Mouse (Mus musculus): ENCODE data around the gene ccdc198.
"Not testable (repeated sequence)": the region's sequence is repeated elsewhere in the genome, so short reads cannot be mapped to it uniquely, and the experiment has no call there.

Gene ccdc198

DNA sequence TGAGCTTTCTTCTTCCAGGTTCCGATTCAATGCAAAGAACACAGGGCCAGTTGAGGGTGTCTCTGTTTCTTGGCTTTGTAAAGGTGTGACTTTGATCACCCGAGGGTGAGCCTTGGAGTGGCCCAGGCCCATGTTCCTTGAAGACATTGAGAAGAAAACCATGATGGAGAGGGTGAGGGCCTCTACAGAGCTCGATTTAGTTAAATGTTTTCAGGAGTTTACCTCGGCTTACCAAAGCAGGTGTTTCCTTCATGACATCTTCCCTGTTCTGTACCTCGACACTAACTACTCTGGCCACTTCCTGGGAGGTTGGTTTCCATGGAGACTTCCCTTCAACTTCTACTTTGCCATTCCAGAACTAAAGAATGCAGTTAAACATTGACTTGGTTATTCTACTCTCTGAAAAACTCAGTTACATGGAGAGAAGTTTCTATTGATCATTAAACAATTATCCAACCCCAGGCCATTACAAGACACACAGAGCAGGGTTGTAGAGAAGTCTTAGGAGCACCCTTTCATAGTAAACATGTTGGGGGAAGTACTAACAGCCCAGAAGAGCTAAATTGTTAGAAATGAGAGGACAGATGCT is at the start of gene ccdc198:
Gene ccdc198 (minus strand): TSS at position 349 of the 589 bp plus-strand sequence.
- DNase-seq (ENCODE audit: low spot score in 2 of 2), result no peak

DNA sequence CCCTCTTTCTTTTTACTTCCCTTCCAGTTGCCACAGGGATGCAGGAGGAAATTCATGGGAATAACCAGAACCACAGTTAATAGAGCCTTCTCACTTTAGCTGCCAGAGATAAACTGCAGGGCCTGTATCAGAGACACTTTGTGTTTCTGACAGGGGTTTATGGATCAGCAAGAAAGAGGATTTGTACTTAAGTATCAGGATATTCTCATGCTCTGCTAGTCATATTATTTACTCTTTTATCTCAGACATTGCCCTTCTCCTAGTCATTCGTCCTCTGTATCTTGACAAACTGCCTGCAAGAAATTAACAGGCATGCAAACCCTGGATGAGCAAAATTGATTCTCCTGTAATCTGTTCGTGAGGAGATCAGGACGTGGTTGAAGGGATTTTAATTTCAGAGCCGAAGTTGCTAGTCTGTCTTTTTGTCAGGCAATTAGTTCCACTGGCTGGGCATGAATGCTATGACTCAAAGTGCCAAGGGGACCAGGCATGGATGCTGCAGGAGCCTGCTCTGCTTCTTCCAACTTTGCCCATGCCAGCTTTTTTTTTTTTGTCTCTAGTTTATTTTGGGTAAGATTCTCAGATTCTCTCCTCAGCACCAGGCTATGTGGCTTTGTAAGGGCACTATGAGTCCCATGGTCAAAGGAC is 48.7 kb upstream of the ccdc198 start:
- DNase-seq (ENCODE audit: low spot score in 2 of 2), result no peak

DNA sequence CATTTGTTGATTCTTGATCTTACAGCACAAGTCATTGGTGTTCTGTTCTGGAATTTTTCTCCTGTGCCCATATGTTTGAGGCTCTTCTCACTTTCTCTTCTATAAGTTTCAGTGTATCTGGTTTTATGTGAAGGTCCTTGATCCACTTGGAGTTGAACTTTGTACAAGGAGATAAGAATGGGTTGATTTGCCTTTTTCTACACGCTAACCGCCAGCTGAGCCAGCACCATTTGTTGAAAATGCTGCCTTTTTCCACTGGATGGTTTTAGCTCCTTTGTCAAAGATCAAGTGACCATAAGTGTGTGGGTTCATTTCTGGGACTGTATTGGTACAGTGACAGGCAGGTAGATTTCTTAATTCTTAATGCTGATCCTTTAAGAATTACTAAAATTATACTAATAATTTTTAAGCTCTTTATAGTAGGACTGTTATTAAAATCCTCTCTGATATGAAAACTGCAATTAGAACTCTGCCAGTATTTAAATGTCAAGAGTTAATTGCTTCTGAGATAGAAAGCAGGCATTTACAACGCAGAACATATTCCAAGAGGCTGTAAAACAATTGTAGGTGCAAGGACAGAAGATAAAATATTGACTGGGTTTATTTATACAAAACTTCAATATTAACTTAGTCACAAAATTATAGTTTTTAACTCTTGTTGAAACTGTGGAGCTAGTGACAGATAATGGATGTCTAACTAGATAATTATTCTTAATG is 44.9 kb upstream of the ccdc198 start:
- no peak for DNase-seq (ENCODE audit: low spot score in 2 of 2)

DNA sequence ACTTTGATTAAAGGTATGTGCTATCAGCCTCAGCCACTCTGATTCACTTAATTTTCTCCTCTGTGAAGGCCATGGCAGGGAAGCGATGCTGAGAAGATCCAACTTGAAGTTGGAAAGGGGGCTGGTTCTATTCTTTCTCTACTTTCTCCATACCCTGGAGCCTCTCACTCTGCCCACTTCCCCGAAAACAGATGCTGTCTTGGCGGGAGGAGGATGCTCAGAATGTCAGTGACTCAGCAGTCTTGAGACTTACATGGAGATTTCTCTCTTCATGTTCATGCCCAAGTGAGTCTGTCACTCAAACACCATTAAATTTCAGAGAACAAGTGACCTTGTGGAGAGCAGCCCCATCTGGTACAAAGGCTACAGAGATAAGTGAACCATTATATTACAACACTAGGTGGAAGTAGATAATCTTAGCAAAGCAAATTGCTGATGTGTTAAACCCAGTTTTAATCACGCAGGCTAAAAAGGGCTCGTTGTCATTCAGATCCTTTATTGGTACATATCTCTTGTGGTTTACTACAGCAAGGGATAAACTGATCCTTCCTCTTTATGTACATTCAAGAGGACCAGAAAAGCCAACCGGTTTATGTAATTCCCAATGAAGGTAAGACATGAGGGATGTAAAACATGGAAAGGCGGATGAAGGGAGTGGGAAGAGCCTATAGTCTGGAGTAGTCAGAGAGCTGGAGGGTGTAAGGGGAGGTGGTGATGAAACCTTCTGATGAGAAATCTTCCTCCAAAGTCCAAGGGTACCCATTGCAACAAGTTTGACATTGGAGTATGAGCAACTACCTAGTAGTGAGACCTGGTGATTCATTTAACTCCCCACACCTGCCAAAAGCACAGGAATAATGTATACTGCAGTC is 38.7 kb upstream of the ccdc198 start:
- no peak for DNase-seq (ENCODE audit: low spot score in 2 of 2)

DNA sequence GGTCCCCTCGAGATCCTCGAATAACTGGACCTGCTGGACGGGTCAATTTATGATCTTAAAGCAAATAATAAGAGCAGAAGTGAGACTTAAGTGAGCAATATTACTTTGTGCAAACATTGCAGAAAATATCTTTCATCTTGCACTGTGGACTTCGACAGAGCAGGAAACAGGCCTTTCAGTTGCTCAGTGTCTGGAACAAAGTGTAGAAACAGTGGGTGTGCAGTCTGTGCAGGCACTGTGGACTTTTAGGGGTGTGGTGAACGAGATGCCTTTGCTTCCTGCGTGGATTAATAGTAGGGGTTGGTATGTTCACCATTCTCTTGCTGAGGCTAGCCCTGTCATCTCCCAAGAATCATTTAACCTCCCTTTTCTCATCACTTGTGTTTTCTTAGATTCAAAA is 33.6 kb upstream of the ccdc198 start:
- DNase-seq (ENCODE audit: low spot score in 2 of 2), result no peak

DNA sequence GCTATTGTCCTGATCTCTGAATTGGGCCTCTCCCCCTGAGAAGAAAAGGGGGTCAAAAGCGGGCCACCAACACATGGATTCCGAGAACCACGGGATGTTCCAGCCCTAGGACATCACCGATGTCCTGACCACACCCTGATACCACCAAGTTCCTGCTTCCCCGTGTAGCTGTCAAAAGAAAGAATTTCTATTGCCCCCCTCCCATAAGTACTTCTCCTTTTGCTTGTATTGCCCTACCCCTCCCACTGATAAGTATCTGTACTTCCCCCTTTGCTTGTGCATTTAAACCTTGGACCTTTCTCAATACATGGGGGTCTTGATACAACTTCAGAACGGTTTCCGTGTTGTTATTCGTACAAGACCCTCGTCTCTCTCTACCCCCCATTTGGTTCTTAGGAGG is 33.2 kb upstream of the ccdc198 start:
- not testable (repeated sequence) for DNase-seq (ENCODE audit: low spot score in 2 of 2)

DNA sequence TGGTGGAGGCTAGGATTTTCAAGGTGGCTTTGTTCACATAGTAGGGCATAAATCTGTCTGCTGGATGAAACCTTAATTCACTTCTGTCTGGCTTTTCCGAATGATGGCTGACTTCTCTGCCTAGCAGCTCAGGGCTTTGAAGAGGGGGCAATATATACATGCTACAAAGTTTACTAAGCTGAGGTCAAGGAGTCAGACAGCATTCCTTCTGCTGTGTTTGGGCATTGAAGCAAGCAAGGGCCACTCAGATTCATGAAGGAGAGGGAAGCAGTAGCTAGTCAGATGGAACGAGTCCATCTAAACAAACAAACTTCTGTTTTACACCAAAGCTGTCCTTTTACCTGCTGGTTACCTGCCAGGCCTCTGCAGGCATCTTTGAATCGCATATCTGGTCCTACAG is 32.4 kb upstream of the ccdc198 start:
- no peak for DNase-seq (ENCODE audit: low spot score in 2 of 2)

DNA sequence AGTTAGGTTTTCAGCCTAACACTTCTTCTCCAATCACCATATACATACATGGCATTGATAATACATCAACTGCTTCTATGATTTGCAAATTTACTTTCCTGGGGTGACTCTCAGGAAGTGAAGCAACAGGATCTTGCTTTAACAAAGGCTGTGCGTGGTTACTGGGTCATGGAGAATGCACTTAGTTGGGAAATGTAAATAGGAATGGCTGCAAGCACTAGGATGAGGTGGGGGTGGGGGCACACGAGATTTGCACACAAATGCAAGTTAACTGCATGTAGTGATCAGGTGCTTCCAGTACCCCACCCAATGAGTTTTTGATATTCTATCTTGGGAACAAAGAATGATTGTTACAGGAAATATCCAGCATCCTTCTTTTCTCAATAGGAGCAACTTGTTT is 30.1 kb upstream of the ccdc198 start:
- DNase-seq (ENCODE audit: low spot score in 2 of 2), result no peak

DNA sequence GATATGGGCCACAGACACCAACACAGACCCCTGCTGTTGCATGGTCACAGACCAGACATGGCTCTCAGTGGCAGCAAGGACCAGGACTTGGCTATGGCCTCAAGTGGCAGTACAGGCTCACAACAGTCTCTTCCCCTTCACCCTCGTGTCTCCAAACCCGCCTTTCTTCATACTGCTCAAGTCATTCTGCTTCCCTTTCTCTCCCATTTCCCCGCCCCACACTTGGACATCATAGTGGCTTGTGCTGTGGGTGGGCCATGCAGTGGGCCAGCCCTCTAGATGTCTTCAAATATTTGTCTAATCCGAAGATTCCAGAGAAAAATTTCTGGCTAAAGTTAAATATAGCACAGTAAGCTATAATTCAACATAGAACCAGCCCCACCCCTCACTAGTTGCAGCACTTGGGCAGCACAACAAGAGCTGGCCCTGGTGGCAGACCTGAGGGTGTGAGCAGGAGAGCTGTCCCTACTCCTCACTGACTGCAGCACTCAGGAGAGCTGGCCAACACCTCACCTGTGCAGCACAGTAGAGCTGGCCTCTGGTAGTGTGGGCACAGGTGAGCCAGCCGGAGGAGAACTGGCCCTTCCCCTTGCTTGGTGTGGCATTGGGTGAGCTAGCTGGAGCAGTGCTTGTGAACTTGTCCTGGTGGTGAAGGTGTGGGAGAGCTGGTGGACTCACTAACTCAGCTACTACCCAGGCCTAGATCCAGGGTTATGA is 20.2 kb upstream of the ccdc198 start:
- no peak for DNase-seq (ENCODE audit: low spot score in 2 of 2)

DNA sequence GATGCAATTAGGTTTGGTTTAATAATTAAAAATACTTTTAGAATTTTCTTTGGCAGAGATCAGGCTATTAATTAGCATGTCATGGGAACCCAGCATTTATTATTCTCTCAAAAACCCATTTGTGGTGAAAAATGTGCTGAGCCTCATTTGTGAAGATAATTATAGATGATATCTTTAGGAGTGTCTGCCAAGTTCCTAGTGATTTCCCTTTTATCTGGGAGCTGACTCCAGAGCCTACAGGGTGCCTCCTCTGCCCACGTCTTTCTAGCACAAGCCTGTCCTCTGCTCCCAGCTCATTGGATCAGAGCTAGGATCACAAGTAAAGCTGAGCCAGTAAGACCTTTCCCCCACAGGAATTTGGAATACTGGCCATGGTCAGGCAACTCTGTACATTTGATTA is 3.8 kb downstream of the ccdc198 start:
- no peak for DNase-seq (ENCODE audit: low spot score in 2 of 2)

DNA sequence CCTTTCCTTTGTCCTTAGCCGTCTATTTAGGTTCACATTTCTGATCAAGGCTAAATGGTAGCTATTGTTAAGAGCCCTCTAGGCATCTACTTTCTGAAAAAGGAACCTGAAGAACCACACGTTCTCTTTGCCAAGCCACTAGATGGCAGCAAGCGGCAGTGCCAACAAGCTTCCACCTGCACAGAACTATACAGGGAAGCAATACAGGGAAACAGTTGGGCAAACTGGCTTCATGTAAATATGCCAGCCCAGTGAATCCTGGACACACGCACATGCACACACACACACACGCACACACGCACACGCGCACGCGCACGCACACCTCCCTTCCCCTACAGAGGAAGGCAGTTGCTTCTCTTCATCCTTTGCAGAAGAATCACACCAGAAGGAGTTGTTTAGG is 7.1 kb downstream of the ccdc198 start:
- peak in 1 of 2 experiments; percentile 23 for DNase-seq (ENCODE audit: low spot score in 2 of 2)

DNA sequence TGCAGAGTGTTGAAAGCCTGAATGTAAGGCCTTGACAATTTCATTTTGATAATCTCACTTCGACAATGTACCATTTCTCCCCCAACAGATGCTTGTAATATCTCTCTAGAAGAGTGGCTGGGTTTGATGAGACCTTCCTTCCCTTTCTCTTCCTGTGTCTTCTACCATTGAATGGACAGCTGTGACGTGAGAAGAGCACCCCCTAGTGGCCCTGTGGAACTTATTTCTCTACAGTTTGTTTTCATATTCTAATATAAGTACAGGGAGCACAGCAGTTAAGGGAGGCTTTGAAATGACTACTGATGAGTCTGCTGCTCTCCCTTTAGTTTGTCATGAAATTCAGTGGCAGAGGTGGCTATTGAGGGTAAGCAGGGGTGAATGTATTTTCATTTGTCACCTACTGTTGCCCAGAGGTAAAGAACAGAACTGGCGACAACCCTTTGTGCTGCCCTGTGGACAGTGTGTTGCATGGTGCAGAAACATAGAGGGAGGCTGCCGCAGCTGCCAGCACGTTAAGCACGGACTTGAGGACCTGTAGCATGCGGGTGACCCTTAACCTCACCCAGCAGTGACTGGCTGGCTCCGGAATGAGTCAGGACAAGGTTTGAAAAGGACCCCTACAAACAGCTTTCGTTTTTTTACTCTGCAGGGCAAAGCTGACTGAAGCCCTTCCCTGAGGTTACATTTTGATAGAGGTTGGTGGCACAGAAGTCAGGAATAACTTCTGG is 10.3 kb downstream of the ccdc198 start:
- no peak for DNase-seq (ENCODE audit: low spot score in 2 of 2)

DNA sequence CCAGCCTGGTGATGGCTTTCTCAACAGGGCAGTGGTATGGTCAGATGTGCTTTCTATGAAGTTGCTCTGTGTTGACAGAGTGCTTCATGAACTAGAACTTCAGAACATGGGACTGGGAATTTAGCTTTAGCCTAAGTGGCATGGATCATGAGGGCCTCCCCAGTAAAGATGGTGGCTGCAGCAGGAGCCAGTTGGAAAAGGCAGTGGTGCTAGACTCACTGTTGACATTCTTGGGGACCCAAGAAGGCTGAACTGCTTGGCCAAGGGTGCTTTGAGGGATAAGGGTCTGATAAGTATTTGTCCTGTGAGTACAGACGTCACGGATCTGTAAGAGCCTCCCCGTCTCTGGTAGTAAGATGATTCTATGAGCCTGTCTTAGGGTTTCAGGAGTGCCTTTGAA is 13.4 kb downstream of the ccdc198 start:
- DNase-seq (ENCODE audit: low spot score in 2 of 2), result no peak

DNA sequence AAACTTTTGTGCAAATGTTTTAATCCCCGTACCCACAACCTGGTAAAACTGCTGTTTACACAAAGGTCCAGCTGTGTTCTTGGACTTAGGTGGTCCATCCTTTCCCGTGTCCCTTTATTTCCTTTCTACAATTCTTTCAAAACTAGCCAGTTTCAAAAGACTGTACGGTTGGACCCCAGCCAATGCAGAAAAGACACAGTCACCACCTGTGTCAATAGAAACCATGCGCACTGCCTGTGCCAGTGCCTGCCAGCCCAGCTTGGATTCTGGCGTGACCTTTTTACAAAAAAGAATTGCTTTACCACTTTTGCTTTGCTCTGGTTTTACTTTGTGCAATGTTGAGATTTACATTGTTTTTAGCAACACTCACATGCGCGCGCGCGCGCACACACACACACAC is 18.3 kb downstream of the ccdc198 start:
- no peak for DNase-seq (ENCODE audit: low spot score in 2 of 2)

DNA sequence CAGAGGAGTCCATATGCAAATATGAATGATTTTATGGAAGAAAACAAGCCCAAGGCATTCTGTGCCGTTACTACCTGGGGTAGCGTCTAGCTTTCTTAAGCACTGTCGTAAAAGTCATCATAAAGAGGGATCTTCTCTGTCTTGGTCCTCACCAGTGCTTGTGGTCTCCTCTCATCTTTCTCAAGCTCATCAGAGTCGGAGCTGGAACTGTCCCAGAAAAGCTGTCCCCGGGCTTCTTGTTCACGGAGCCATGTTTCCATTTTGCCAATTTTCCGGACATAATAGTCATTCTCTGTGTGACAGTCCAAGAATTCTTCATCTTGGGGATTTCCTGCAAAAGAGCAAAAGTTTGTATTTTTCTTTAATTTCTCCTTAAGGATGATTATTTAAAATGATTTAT is 18.8 kb downstream of the ccdc198 start:
- no peak for DNase-seq (ENCODE audit: low spot score in 2 of 2)

DNA sequence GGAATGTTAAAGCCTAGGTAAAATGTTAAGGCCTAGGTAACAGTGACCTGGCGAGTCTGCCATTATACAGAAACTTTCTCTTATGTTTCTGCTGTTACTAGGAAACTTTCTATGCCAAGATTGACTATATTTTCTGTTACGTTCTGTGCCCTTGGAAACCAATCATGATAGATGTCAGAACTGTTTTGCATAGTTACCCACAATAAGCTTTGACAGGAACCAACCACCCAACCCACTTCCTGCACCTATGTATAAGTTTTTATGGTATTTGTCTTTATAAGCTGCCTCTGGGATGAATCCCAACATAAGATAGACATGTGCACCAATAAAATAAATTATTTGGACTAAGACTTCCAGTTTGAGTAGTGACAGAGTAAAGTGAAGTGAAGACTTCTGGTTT is 23.5 kb downstream of the ccdc198 start:
- no peak for DNase-seq (ENCODE audit: low spot score in 2 of 2)

DNA sequence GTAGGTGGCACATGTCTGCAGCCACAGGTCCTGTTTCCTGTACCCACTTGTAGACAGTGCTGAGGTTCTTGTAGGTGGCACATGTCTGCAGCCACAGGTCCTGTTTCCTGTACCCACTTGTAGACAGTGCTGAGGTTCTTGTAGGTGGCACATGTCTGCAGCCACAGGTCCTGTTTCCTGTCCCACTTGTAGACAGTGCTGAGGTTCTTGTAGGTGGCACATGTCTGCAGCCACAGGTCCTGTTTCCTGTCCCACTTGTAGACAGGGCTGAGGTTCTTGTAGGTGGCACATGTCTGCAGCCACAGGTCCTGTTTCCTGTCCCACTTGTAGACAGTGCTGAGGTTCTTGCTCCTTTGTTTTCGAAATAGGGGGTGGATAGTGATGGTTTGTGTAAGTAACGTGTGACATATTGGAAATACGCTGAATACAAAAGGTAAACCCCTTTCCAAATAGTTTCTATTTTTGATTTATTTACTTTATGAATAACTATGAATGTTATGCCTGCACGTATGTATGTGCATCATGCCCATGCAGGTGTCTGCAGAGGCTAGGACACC is 25.7 kb downstream of the ccdc198 start:
- not testable (repeated sequence) for DNase-seq (ENCODE audit: low spot score in 2 of 2)

DNA sequence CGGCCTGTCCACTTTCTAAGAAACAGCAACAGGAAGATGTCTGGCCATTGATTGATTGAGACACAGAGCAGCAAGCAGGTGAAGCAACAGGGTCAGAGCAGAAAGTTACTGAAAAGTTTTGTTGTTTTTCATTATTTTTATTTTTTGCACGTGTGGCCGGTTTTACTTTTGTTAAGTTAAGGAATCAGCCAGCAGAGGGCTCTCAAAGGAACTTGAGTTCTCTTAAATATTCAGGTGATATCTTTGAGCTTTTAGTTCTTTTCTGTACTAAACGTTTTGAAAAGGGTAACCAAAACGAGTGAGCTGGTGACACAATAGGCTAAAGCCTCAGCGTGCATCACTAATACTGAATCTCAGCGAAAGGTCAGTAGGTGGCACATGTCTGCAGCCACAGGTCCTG is 26.6 kb downstream of the ccdc198 start:
- no peak for DNase-seq (ENCODE audit: low spot score in 2 of 2)

DNA sequence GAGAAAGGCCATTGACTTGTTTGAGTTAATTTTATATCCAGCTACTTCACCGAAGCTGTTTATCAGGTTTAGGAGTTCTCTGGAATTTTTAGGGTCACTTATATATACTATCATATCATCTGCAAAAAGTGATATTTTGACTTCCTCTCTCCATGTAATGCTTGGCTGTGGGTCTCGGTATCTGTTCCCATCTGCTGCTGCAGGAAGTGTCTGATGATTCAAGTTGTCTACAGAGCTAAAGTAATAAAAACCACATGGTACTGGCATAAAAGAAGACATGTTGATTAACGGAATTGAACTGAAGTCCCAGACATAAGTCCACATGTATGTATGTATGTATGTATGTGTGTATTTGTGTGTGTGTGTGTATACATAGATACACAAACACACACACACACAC is 35.1 kb downstream of the ccdc198 start:
- not testable (repeated sequence) for DNase-seq (ENCODE audit: low spot score in 2 of 2)

DNA sequence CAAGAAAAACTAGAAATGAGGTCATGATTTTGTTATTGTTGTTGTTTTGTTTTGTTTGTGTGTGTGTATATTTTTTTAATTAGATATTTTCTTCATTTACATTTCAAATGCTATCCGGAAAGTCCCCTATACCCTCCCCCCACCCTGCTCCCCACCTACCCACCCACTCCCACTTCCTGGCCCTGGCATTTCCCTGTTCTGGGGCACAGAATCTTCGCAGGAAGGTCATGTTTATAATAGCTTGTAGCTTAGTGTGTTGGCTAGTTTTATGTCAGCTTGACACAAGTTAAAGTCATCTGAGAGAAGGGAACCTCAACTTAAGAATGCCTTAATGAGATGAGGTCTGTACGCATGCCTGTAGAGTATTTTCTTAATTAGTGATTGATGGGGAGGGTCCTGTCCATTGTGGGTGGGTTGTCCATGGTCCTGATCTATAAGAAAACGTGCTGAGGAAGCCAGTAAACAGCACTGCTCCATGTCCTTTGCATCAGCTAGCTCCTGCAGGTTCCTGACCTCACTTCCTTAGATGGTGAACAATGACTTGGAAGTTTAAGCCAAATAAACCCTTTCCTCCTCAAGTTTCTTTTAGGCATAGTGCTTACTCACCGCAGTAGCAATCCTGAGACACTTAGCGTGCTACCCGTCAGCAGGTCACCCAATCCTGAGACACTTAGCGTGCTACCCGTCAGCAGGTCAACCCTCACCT is 44.0 kb downstream of the ccdc198 start:
- no peak for DNase-seq (ENCODE audit: low spot score in 2 of 2)

Data from urinary bladder, postnatal 4 days (tissue).